Mouse (Mus musculus): ENCODE measurements around the gene Atp5s.

The Atp5s gene

GRCm38 (mm10) chr12:69724711-69725460, at the start of gene Atp5s, which contains the start of gene L2hgdh:
Atp5s (plus strand) TSS chr12:69724950.
L2hgdh (minus strand) TSS chr12:69724873.
- DNase-seq (ENCODE audit: low spot score), result peak; percentile 87

- no peak for DNase-seq (ENCODE audit: low spot score)
Observed at GRCm38 (mm10) chr12:69676157-69676556, 48.6 kb upstream of the Atp5s start.

- DNase-seq (ENCODE audit: low spot score), result no peak
Observed at GRCm38 (mm10) chr12:69680635-69681565, 43.9 kb upstream of the Atp5s start.

GRCm38 (mm10) chr12:69681566-69682061, 43.1 kb upstream of the Atp5s start, which contains the start of gene Sos2:
Sos2 (minus strand) TSS chr12:69681852.
- no peak for DNase-seq (ENCODE audit: low spot score)

GRCm38 (mm10) chr12:69682065-69682787, 42.5 kb upstream of the Atp5s start:
- peak; percentile 51 for DNase-seq (ENCODE audit: low spot score)

- DNase-seq (ENCODE audit: low spot score), result no peak
Observed at GRCm38 (mm10) chr12:69682788-69683419, 41.8 kb upstream of the Atp5s start.

- DNase-seq (ENCODE audit: low spot score), result peak; percentile 27
Observed at GRCm38 (mm10) chr12:69683537-69683936, 41.2 kb upstream of the Atp5s start.

GRCm38 (mm10) chr12:69688368-69688767, 36.4 kb upstream of the Atp5s start:
- DNase-seq (ENCODE audit: low spot score), result no peak

- DNase-seq (ENCODE audit: low spot score), result no peak
Observed at GRCm38 (mm10) chr12:69689094-69689493, 35.7 kb upstream of the Atp5s start.

- no peak for DNase-seq (ENCODE audit: low spot score)
Observed at GRCm38 (mm10) chr12:69690714-69691113, 34.0 kb upstream of the Atp5s start.

- DNase-seq (ENCODE audit: low spot score), result no peak
Observed at GRCm38 (mm10) chr12:69693471-69693870, 31.3 kb upstream of the Atp5s start.

- no peak for DNase-seq (ENCODE audit: low spot score)
Observed at GRCm38 (mm10) chr12:69696746-69697145, 28.0 kb upstream of the Atp5s start.

- no peak for DNase-seq (ENCODE audit: low spot score)
Observed at GRCm38 (mm10) chr12:69698352-69698751, 26.4 kb upstream of the Atp5s start.

GRCm38 (mm10) chr12:69704799-69705458, 19.8 kb upstream of the Atp5s start:
- DNase-seq (ENCODE audit: low spot score), result no peak

- no peak for DNase-seq (ENCODE audit: low spot score)
Observed at GRCm38 (mm10) chr12:69713628-69714027, 11.1 kb upstream of the Atp5s start.

GRCm38 (mm10) chr12:69722857-69723256, 1.9 kb upstream of the Atp5s start:
- no peak for DNase-seq (ENCODE audit: low spot score)

GRCm38 (mm10) chr12:69723376-69723775, 1.4 kb upstream of the Atp5s start:
- no peak for DNase-seq (ENCODE audit: low spot score)

GRCm38 (mm10) chr12:69724018-69724710, 586 bp upstream of the Atp5s start:
- no peak for DNase-seq (ENCODE audit: low spot score)

- DNase-seq (ENCODE audit: low spot score), result no peak
Observed at GRCm38 (mm10) chr12:69729246-69729645, 4.5 kb downstream of the Atp5s start.

- no peak for DNase-seq (ENCODE audit: low spot score)
Observed at GRCm38 (mm10) chr12:69730306-69730705, 5.6 kb downstream of the Atp5s start.

Measured in urinary bladder, postnatal 10 days (tissue).